Mouse (Mus musculus): ENCODE data around the gene Efhc1. TPM values are rescaled to one million over a fixed set of nuclear protein-coding genes. Genes with fewer than 3 reads are reported as not detected.

Gene Efhc1
- total and polyA plus RNA-seq, 3 experiments: not detected

DNA sequence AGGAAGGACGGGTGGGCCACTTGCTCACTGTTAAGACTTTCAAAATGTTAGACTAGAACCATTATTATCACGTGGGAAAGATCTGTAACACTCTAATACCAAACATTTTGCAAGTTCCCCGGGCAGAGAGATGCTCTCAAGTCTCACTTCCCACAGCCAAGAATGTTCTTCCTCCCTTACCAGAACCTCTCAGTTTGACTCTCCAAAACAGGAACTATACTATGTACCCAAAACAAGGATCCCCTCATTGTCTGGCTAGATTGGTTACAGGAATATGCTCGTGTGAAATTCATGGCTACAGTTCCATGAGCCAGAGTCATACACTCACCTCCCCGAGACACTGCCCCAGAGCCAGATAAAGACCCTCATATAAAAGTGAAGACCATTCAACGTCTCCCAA, 84.5 kb downstream of the Efhc1 start:
- peak overlapping the region; percentile 11; the same call in 1 of the 2 replicates for H3K4me2 ChIP-seq (ENCODE audit: insufficient read depth, low read depth, poor library complexity, severe bottlenecking)
- peaks cover 4 to 36% of the 10 kb centered on the region in 2 experiments for H3K36me3 ChIP-seq (replicated peaks in 1 of 2; ENCODE audit: control insufficient read depth in 1 of 2, insufficient read depth in 1 of 2, low read length in 1 of 2)
- H3K9me3 ChIP-seq (replicated peaks; ENCODE audit: low read length): no peaks in the 10 kb centered on the region
- dilution Hi-C loops (cut with MboI; ENCODE audit: extremely low pct_ligation_motif_present, extremely low pct_unique_long_range_greater_than_20kb, low sequenced_read_pairs) (no loop called here), in situ Hi-C loops (cut with MboI; ENCODE audit: low pct_ligation_motif_present, low pct_unique_long_range_greater_than_20kb, low sequenced_read_pairs) (loop anchor here (5.0 kb wide), 1 partner anchor 41 kb away; the partner anchor contains the start of gene Tram2)
- no peak overlapping the region; the same call in 1 of the 2 replicates for H3K27ac ChIP-seq (ENCODE audit: insufficient read depth, low read depth)
- no peak for TF ChIP-seq JUND (conservative IDR thresholded peaks at IDR 0.05; ENCODE audit: low read depth, low read length)
- no peak for TF ChIP-seq MAZ (IDR thresholded peaks at IDR 0.05; ENCODE audit: low read depth, low read length)
- no peak for TF ChIP-seq MXI1 (IDR thresholded peaks at IDR 0.05; ENCODE audit: low read depth, low read length)
- no peak for TF ChIP-seq USF1 (IDR thresholded peaks at IDR 0.05; ENCODE audit: low read depth, low read length)
- 0 out of 2 replicates have a peak, but pooled peaks have one; percentile 39 for TF ChIP-seq SIN3A (IDR thresholded peaks at IDR 0.05; ENCODE audit: low read length)
- TF ChIP-seq EP300 (IDR thresholded peaks at IDR 0.05; ENCODE audit: low read length): peak; percentile 75
- no peak for TF ChIP-seq MAX (IDR thresholded peaks at IDR 0.05; ENCODE audit: low read length)
- peak; percentile 38; the same call in 1 of the 2 replicates for TF ChIP-seq IRF4 (IDR thresholded peaks at IDR 0.05; ENCODE audit: low read depth, low read length)
- H3K4me1 ChIP-seq (ENCODE audit: control insufficient read depth in 1 of 2, insufficient read depth in 2 of 2): peaks cover 37 to 68% of the 10 kb centered on the region in 2 experiments
- H3K27me3 ChIP-seq (replicated peaks): no peaks in the 10 kb centered on the region
- DNase-seq (ENCODE audit: extremely low read depth): peak; percentile 40
- no peaks in the 10 kb centered on the region; the same call in 1 of the 2 replicates for H3K79me2 ChIP-seq (replicated peaks; ENCODE audit: control insufficient read depth, extremely low read depth, insufficient read depth, poor library complexity, severe bottlenecking)
- 0 out of 2 replicates have a peak overlapping the region, but pooled peaks have one; percentile 21 for H3K9ac ChIP-seq (ENCODE audit: insufficient read depth, low read depth)
- no peak overlapping the region for H3K4me3 ChIP-seq (replicated peaks in 1 of 3; ENCODE audit: low read depth in 2 of 3, low read length in 2 of 3, poor library complexity in 1 of 3)

DNA sequence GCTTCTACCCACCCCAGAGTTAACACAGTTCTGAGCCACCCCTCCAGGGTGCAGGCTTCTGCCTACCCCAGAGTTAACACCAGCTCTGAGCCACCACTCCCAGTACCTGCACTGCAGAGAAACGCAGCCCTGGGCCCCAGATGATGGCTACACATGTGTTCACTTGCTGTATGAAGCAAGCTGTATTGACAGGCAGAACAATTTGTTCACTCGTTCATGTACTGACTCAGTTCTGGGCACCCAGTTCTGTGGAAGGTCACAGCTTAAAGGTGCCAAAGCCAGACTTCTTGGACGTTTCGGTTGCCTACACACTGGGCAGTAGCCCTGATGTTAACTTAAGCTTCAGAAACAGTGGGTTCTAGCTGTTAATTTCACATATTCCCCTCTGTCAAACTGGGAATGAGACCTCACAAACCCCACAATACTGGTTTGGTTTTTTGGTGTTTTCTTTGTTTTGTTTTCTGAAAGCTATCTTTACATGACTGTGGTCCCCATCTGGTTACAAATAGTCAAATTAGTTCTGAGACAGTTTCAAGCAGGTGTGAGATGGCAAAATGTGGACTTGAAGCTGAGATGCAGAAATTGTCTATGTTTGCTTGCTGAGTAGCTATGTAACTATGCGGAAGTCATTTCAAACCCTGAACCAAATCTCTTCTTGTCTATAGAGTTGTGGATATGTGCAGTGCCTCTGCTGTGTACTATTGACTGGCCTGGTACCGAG, 86.6 kb downstream of the Efhc1 start:
- peak overlapping the region; percentile 79 for H3K27ac ChIP-seq (ENCODE audit: insufficient read depth, low read depth)
- peaks cover 4 to 31% of the 10 kb centered on the region in 2 experiments for H3K36me3 ChIP-seq (replicated peaks in 1 of 2; ENCODE audit: control insufficient read depth in 1 of 2, insufficient read depth in 1 of 2, low read length in 1 of 2)
- dilution Hi-C loops (cut with MboI; ENCODE audit: extremely low pct_ligation_motif_present, extremely low pct_unique_long_range_greater_than_20kb, low sequenced_read_pairs) (no loop called here), in situ Hi-C loops (cut with MboI; ENCODE audit: low pct_ligation_motif_present, low pct_unique_long_range_greater_than_20kb, low sequenced_read_pairs) (loop anchor here (5.0 kb wide), 1 partner anchor 39 kb away; the partner anchor contains the start of gene Tram2)
- H3K79me2 ChIP-seq (replicated peaks; ENCODE audit: control insufficient read depth, extremely low read depth, insufficient read depth, poor library complexity, severe bottlenecking): no peaks in the 10 kb centered on the region; the same call in 1 of the 2 replicates
- 0 out of 2 replicates have a peak overlapping the region, but pooled peaks have one; percentile 6 for H3K9ac ChIP-seq (ENCODE audit: insufficient read depth, low read depth)
- H3K9me3 ChIP-seq (replicated peaks; ENCODE audit: low read length): no peaks in the 10 kb centered on the region
- H3K4me3 ChIP-seq (replicated peaks in 1 of 3; ENCODE audit: low read depth in 2 of 3, low read length in 2 of 3, poor library complexity in 1 of 3): no peak overlapping the region
- H3K4me1 ChIP-seq (ENCODE audit: control insufficient read depth in 1 of 2, insufficient read depth in 2 of 2): peaks cover 41 to 84% of the 10 kb centered on the region in 2 experiments
- DNase-seq (ENCODE audit: extremely low read depth): peak; percentile 50
- peak overlapping the region; percentile 30; the same call in 1 of the 2 replicates for H3K4me2 ChIP-seq (ENCODE audit: insufficient read depth, low read depth, poor library complexity, severe bottlenecking)
- H3K27me3 ChIP-seq (replicated peaks): no peaks in the 10 kb centered on the region
- TF ChIP-seq JUND (conservative IDR thresholded peaks at IDR 0.05; ENCODE audit: low read depth, low read length): no peak
- TF ChIP-seq POLR2A (IDR thresholded peaks at IDR 0.05; ENCODE audit: low read depth, low read length): no peak
- no peak for TF ChIP-seq ZNF384 (IDR thresholded peaks at IDR 0.05; ENCODE audit: low read depth, low read length)
- no peak for TF ChIP-seq POLR2AphosphoS2 (IDR thresholded peaks at IDR 0.05; ENCODE audit: low read depth, low read length)
- no peak for TF ChIP-seq SMC3 (IDR thresholded peaks at IDR 0.05; ENCODE audit: low read depth, low read length)
- no peak for TF ChIP-seq MAX (IDR thresholded peaks at IDR 0.05; ENCODE audit: low read length)
- TF ChIP-seq TCF12 (IDR thresholded peaks at IDR 0.05; ENCODE audit: low read depth, low read length): peak; percentile 53; the same call in 1 of the 2 replicates
- TF ChIP-seq IRF4 (IDR thresholded peaks at IDR 0.05; ENCODE audit: low read depth, low read length): no peak
- no peak for TF ChIP-seq PAX5 (IDR thresholded peaks at IDR 0.05; ENCODE audit: low read length)
- no peak for TF ChIP-seq ZKSCAN1 (IDR thresholded peaks at IDR 0.05; ENCODE audit: borderline replicate concordance, low read depth, low read length)
- TF ChIP-seq CHD2 (IDR thresholded peaks at IDR 0.05; ENCODE audit: low read length): no peak
- TF ChIP-seq HCFC1 (IDR thresholded peaks at IDR 0.05; ENCODE audit: low read depth, low read length): no peak
- no peak for TF ChIP-seq E2F4 (IDR thresholded peaks at IDR 0.05; ENCODE audit: insufficient replicate concordance, low read depth, low read length)
- no peak for TF ChIP-seq RAD21 (IDR thresholded peaks at IDR 0.05; ENCODE audit: low read depth, low read length)
- TF ChIP-seq MEF2A (IDR thresholded peaks at IDR 0.05; ENCODE audit: borderline replicate concordance, low read depth, low read length): 0 out of 2 replicates have a peak, but pooled peaks have one; percentile 10
- TF ChIP-seq USF1 (IDR thresholded peaks at IDR 0.05; ENCODE audit: low read depth, low read length): no peak
- TF ChIP-seq KAT2A (IDR thresholded peaks at IDR 0.05; ENCODE audit: insufficient replicate concordance, low read length): no peak
- no peak for TF ChIP-seq MYC (IDR thresholded peaks at IDR 0.05; ENCODE audit: low read depth, low read length)
- TF ChIP-seq ELF1 (IDR thresholded peaks at IDR 0.05; ENCODE audit: low read depth, low read length): 0 out of 2 replicates have a peak, but pooled peaks have one; percentile 35
- no peak for TF ChIP-seq USF2 (conservative IDR thresholded peaks at IDR 0.05; ENCODE audit: low read depth, low read length)
- TF ChIP-seq EP300 (IDR thresholded peaks at IDR 0.05; ENCODE audit: low read length): peak; percentile 63
- peak; percentile 53; the same call in 1 of the 2 replicates for TF ChIP-seq RCOR1 (conservative IDR thresholded peaks at IDR 0.05; ENCODE audit: low read depth, low read length)
- no peak for TF ChIP-seq ZC3H11A (IDR thresholded peaks at IDR 0.05; ENCODE audit: low read depth, low read length)
- TF ChIP-seq CHD1 (IDR thresholded peaks at IDR 0.05; ENCODE audit: low read depth, low read length): no peak
- 0 out of 2 replicates have a peak, but pooled peaks have one; percentile 34 for TF ChIP-seq BHLHE40 (IDR thresholded peaks at IDR 0.05; ENCODE audit: low read depth, low read length)
- TF ChIP-seq MAFK (IDR thresholded peaks at IDR 0.05; ENCODE audit: insufficient replicate concordance, low read length): no peak
- TF ChIP-seq JUN (IDR thresholded peaks at IDR 0.05; ENCODE audit: insufficient read depth, low read depth, low read length): no peak
